Mouse (Mus musculus) spleen, embryonic (tissue): ENCODE results near the gene 3830406C13Rik.

Experiments used
- CTCF ChIA-PET: fragments of 350-600 bp; sonication (Branson Sonifier 250); formaldehyde crosslinking; loops from one replicate; lab custom pipeline; 2022; lab: Charles Lee

3830406C13Rik gene

DNA sequence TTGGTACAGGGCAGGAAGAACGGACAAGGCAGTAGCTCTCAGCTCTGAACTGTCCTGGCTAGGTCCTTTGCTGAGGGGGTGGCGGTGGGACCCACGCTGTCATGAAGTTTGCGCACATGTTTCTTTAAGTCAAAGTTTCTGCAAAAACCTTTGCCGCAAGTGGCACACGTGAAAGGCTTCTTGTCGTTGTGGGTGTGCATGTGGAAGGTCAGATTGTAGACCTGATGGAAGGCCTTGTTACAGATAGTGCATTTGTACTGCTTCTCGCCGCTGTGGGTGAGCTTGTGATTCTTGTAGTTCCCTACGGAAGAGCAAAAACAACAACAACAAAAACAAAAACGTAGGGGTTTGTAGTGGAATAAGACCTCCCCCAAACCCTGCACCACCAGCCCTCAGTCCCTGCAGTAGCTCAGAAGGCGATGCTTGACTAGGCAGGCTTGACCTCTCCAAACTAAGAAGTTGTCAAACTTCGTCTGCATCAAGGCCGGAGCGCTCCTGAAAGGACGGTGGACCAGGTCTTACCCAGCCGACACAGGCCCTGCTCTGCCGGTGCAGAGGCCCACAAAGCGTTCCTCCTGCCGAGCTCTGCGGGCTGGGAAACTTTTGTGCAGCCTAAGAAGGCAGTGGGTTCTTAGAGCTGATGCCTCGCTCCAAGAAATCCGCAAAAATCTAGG, 58.6 kb downstream of the 3830406C13Rik start:
- CTCF ChIA-PET, result no interaction called here

DNA sequence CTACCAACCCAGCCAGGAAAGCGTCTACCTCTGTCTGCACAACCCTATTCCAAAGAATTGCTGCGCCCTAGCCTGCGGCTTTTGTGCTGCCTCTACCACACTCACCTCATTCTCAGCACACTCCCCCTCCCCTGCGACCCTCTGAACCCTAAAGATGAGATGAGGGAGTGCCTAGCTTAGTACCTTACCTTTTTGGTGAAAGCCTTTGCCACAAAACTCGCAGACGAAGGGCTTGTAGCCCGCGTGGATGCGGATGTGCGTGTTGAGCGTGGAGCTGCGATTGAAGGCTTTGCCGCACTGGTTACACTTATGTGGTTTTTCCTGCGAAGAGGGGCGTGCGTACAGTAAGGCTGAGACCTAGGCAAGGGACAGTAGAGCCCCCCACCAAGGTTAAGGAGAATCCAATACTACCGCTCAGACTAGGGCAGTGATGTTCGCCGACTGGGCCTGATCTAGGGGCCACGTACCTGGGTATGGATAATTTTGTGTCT, 59.5 kb downstream of the 3830406C13Rik start:
- CTCF ChIA-PET, result no interaction called here

DNA sequence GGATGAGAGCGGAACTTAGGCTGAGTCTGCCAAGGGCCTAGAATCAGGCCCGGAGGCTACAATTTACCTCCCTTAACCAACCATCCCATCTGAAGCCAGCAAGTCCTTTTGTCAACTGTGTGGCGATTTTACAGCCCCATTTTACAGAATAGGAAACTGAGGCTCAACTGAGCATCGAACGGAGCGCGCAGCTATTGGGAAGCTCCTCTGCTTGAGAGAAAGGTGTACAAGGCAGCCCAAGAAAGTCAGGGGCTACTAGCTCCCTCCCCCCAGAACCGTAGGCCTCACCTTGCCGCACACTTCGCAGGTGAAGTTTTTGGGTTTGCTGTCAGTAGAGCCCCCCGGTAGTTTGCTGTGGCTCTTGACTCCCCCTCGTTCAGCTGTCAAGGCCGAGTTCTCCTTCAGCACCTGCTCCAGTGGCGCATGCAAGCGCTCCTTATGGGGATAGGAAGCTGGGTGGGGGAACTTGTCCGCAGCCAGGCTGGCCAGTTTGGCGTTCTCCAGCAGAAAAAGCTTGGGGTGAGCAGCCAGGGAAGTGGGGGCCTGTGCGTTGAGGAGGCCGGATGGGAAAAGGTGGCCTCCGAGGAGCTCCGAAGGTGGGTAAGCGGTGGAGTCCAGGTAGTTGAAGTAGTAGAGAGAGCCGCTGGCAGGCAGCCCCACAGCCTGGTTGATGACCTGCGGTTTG, 60.2 kb downstream of the 3830406C13Rik start:
- CTCF ChIA-PET, result no interaction called here

DNA sequence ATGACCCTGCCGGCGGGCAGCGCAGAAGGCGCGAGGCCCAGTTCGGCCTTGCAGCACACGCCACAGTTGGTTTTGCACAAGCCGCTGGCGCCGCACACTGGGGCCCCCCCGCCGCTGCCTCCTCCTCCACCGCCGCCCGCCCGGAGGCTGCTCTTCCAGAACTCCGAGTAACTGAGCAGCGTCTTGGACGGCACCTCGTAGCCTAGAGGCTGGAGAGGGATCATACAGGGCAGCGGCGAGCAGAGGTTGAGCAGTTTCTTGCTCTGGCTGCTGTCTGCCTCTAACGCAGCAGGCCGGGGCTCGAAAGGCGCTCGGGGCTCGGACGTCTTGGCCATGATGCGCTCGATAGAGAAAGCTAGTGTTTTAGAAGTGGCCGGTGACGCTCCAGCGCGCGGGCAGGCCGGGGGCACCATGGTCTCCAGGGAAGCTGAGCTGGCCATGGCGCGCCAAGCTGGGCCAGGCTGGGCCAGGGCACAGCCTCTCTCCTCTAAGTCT, 60.8 kb downstream of the 3830406C13Rik start:
- CTCF ChIA-PET, result no interaction called here

DNA sequence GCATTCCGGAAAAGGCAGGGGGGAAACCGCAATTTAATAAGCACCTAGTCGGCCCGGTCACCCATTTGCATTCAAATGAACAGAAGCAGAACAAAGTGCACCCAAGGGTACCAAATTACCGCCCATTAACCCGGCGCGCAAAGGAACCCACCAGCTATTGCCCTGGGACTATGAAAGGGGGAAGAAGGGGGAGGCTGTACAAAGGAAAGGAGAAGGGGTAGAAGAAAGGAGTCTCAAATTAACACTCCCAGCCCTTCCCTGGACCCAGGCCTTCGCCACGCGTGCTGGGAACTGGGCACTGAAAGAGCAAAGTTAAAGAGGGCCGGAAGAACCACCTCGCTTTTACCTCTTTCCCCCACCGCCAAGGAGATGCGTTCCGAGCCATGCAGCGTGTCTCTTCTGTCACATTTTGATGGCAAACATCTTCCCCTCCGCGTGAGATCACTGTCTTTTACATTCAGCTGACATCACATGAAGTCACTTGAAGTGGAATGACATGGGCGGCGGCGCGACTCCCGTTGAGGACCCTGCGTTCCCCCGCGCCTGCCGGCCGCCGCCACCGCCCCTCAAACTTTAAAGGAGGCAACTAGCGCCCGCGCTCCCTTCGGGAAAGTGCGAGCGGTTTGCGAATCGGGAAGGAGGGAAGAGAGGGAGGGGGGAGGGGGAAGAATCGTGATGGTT, 61.4 kb downstream of the 3830406C13Rik start:
- CTCF ChIA-PET, result no interaction called here

GRCm38 (mm10) chr14:12346011-12346864, 62.3 kb downstream of the 3830406C13Rik start:
- CTCF ChIA-PET, result no interaction called here

- CTCF ChIA-PET, result no interaction called here
Observed at GRCm38 (mm10) chr14:12346865-12347600, 63.1 kb downstream of the 3830406C13Rik start.

DNA sequence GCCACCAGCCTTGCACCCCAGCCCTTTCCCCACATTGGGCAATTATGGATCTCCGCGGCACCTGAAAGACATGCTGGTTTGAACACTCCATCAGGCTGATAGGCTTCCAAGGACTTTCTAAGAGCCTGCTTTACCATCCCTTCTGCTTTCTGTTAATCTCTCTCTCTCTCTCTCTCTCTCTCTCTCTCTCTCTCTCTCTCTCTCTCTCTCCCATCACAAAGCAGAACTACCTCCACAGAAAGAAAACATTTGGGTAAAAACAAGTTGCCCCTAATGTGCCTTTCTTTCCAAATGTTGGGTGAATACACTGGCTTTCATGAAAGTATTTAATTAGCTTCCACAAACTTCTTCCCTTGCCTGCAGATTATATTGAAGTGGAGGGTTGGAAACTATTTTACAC, 64.1 kb downstream of the 3830406C13Rik start, which contains the start of gene Fezf2:
TSS of gene Fezf2 (minus strand) at position 101 of the 400 bp plus-strand sequence.
- CTCF ChIA-PET, result no interaction called here

DNA sequence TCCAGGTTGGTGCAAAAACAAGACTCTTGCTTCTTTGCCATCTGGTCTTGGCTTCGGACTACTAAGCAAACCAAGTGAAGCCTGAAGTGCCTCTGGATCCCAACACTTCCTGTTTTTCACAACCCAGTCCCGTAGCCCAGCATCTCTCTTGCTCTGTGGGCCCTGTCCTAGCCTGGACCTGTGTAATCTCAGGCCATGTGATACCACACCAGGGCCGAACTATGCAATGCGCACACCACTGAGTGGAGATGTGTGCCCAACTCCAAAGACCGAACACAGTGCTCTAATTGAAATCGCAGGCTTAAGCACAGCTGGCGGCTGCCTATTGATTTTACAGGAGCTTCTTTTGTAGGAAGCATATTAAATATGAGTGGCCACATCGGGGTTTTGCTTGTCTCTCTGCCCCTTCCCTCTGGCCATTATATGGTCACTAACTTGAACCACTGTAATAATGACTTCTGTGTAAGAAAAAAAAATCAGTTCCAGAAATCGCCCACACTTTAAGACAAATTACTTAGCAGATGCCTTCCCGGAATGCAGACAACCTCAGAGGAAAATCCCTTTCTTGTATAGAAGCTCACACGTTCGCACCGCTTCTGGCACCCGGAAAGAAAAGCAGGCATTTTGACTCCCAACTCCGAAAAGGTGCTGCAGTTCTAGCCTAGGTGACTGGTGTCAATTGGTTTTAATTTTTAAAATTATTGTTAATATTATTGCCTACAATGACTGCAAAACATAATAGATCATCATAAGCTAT, 65.5 kb downstream of the 3830406C13Rik start:
- CTCF ChIA-PET, result no interaction called here

DNA sequence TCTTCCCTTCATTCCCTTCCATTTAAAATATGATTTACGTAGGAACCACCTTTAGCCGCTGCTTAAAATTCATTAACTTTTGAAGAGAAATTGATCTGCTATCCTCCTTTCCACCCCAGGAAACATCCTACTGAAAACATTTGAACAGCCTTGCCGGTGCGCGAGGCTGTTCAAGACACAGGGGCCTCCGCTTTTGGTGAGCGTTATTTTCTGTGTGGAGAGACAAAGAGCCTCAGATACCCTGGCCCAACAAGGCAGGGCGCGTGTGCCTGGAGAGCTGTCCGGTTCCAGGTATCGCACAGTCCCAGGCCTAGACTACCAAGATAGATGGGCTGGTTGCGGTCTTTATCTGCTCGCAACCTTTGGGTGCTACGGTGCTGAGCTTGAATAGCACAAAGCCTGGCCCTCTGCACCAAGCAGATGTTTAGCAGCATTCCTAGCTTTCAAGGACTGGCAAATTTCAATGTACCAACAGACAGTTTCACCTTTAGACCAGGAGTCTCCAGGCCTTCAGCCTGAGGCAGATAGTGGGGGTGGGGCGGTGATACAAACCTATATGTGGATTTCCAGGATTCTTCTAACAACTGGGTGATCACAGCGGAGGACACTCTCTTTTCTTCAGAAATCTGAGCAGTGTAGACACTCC, 66.4 kb downstream of the 3830406C13Rik start:
- CTCF ChIA-PET, result no interaction called here
